Mouse (Mus musculus): Measurements from ENCODE around the gene Mylip. TPM values are rescaled to one million over a fixed set of nuclear protein-coding genes. Genes with fewer than 3 reads are reported as not detected.

The Mylip gene
- polyA plus RNA-seq, 1 experiment, result 36.1 TPM

DNA sequence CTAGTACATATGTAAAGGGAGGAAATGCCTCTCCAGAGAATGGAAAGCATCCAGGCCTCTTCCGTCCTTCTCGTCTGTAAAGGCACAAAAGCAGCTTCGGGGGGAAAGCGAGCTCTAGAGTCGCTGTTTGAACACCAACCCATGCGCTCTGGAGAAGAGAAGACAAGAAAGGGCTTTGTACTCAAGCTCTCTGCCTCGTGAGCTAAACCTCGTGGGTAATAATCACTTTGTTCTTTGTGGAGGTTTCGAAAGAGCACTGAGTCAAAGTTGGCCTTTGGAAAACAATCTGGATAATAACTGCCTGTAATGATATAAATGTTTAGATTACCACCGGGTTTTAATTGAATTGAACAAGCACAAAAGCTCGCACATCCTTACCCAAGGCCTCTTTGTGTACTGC lies 39.7 kb downstream of the Mylip start:
- no peak for DNase-seq (ENCODE audit: low read depth)

DNA sequence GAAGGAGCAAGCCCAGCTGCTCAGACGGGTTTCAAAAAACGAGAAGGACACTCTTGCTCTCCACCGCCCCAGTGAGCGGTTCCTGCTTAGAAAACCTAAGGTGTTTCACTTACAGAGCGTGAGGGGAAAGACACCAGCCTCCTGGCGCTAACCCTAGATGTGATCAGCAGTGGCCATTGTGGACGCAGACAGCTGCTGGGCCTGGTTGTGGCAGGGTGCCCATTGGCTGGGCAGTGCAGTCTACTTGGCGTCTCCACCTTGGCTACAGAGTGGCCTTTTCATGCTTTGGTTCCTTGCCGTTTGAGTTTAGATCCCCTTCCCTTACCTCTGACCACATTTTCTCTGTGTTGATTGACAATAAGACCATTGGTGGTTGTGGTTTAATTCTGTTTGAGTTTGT lies 47.6 kb downstream of the Mylip start:
- DNase-seq (ENCODE audit: low read depth), result no peak

DNA sequence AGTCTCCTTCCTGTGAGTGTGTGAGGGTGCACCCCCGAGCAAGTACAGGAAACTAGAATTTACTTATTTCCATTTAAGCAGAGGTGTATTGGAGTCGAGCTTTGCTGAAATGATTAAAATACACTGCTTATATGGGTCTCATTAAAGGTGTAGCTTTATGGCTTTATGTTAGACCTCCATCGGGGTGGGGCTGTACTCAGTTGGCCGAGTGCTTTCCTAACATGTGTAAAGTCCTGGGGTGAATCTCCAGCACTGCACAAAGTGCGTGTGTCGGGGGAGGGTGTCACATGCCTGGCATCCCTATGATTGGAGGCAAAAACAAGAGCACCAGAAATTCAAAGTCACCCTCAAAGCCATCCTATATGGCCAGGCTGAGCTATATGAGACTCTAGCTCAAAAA lies 49.3 kb downstream of the Mylip start:
- no peak for DNase-seq (ENCODE audit: low read depth)

DNA sequence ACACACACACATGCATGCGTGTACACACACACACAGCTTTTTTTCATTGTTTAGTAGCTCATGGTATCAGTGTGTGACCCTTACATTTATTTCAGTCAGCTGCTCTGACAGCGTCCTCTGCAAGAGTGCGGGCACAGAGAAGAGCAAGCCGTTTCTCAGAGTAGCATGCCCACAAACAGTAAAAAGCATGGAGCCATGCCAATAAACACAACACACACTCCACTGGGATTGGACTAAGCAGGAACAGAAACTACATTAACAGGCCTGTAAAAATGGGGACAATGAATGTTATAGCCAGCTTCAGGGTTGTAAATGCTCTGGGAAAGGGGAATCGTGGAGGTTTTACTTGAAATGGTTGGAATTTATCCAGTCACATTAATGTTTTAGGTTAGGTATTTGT lies 50.7 kb downstream of the Mylip start:
- DNase-seq (ENCODE audit: low read depth), result no peak

DNA sequence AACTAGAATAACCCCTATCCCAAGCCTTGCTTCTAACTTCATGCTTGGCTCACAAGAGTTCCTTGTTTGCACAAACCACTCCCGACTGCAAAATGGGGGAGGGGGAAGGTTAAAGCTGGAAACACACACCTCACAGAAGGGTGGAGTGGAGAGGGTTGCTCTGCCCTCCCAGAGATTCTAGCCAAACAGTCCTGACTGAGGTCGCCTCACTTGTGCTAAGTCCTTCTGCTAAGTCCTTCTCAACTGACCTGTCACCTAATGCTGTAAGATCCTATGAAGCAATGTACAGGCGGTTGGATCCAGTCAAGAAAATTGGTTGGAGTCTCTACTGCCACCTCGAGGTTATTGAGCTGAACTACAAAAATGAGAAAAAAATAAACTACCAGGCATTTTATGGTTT lies 52.9 kb downstream of the Mylip start:
- DNase-seq (ENCODE audit: low read depth), result no peak

DNA sequence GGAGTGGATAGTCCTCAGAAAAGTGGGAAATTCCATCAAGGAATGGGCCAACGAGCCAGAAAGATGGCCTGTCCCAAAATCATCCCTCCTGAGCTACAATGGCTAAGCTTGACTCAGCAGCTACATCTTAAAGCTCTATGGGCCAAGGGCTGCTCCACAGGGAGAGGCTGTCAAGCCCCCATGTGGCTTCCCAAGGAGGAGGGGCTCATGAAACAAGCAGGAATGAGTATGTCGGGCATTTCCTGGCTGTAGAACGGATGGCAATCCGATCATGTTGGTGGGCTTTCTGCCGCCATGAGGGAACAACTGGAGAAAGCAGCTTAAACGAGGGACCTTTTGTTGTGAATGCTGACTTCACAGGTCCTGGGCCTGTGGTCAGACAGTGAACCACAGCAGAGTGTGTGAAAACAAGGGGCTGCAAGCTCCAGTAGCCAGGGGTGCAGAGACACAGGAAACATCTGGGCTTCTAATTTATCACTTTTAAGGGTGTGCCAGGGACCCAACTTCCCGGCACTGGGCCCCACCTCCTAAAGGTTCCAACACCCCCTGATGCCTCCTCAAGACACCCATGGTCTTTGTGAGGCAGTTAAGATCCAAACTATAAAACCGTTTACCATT lies 53.5 kb downstream of the Mylip start:
- DNase-seq (ENCODE audit: low read depth), result no peak

DNA sequence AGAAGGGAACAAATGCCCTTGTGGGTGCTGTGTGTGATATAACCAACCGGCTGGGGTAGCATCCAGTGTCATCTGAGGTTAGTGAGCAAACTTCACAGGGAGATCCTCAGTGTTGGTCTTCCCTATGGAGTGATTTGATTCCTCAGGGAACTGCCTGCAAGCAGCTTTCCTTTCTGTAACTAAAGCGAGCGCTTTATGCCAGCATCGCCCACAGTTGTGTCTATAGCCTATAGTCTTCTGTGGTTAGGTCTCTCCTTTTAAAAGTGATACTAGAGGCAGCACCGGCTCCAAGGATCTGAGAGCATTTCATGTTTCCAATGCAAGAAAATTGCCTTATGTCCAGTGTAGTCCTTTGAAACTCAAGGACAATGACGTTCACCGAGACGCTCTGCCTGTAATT lies 54.7 kb downstream of the Mylip start:
- no peak for DNase-seq (ENCODE audit: low read depth)

DNA sequence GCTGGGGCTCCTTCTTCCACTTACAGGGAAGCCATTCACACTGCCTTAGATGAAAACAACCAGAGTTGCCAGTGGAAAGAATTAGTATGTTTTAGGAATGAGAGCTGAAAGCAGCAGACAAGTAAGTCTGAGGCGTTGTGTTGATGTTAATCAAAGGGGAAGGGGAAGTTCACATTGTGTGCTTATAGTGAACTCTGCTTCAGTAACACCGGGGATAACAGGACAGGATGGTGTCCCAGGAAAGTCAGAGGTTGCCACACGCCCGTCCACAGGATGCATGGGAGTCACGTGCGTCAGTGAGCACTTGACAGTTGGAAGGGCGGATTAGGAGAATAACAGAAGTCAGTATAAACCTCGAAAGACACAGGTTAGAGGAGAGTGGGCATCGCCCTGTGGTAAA lies 55.1 kb downstream of the Mylip start:
- no peak for DNase-seq (ENCODE audit: low read depth)

DNA sequence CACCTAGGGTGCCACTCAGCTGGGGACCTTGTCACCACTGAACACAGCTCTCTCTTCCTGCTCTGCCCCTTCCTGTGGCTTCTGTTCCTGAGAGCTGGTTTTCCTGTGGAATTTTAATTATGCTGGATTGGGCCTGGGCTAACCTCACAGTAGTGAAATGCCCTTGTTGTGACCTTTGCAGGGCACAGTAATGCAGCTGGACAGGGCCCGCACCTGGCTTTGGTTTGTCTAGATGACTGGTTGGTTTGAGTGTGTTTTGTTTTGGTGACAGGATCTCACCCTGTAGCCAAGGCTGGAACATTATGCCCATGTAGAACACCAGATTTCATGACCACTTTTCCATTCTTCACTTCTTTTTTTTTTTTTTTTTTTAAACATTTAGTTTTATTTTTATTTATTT lies 57.1 kb downstream of the Mylip start:
- DNase-seq (ENCODE audit: low read depth), result no peak

DNA sequence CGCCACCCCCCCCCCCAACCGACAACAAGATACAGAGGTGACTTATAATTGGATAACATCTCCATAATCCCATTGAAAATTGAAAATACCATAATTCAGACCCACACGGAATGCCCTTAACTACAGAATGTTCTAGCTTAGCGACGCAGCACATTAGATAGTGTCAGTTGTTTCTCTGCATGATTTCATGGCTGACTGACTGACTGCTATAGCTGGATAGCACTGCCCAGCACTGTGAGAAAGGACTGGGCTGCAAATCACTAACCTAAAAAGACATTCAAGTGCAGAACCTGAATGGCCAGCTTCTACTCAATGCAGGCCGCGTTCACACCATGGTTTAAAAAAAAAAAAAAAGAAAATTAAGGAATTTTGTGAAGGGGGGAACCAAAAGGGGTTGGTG lies 62.9 kb downstream of the Mylip start:
- DNase-seq (ENCODE audit: low read depth), result no peak

DNA sequence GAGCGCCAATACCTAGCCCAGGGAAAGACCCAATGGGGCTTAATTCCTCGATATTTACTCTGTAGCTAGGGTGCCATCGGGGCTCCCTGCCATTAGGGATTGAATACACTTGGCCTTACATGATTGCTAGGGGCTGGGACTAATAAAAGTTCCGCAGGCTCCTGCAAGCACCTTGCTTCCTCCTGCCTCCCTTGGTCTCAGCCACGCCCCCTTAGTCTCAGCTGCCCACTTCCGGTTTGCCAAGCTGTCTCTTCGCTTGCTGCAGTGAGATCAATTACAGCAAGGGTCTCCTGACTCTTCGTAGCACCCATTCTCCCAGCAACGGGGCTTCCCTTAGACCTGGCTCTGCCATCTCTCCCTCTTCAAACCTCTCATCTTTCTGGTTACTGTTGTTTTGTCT lies 63.5 kb downstream of the Mylip start:
- no peak for DNase-seq (ENCODE audit: low read depth)

DNA sequence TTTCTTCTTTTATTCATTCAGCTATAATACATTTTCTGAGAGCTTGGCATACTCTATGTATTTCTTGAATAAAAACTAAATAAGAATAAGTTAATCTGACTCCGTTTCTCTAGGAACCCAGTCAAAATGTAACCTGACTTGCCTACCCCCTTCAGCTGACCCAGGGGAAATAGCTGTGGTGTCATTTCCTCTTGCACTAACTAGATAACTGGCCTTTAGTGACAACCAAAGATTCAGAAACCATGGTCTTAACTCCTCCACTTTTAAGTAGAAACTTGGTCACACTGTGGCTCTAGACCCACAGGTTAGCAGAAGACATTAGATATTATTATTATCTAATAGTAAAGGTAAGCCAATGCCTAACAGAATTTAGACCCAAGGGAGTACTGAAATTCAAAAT lies 64.5 kb downstream of the Mylip start:
- no peak for DNase-seq (ENCODE audit: low read depth)

DNA sequence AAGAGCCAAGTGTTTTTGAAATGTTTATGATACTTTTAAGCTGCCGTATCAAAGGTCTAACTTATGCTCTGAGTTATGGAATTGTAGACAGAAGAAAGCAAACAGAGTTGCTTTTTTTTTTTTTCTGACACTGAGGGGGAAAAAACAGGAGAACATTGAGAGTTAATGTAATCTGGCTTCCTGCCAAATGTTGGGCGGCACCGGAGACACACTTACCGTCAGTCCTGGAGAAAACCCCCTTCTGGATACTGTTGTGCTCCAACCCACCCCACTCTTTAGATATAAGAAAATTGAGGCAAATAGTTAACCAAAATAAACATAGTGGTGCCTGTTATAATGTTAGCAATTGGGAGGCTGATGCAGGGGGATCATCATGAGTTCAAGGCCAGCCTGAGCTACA lies 65.1 kb downstream of the Mylip start:
- DNase-seq (ENCODE audit: low read depth), result no peak

DNA sequence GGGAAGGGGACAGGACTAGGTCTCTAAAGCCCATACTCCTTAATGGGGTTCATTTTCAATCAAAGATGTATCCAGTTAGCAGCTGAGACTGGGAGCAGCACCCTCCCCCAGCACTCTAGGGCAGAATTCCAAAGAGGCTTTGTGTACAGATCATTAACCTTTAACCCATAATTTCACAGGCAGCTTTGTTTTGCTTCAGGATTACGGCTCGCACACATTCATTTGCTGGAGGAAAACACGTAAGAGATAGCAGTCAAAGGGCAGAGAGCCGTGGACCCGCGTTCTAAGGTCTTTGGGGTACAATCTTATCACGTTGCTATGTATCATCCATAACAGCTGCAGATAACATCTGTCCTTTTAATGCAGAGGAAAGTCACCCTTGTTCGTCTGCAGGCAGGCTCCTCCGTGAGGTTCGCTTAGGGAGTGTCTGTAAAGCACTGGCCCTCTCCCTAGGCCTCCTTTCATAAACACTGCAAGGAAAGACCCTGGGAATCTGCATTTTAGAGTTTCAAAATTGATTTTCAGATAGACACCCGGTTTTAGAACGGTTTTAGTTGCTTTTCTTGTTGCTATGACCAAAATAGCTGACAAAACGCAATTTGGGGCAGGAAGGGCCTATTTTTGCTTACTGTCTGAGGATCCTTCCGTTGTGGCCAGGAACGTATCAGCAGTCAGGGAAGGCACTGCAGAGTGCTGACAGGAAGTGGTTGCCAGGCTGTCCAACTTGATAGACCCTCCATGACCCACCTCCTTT lies 65.7 kb downstream of the Mylip start:
- no peak for DNase-seq (ENCODE audit: low read depth)

DNA sequence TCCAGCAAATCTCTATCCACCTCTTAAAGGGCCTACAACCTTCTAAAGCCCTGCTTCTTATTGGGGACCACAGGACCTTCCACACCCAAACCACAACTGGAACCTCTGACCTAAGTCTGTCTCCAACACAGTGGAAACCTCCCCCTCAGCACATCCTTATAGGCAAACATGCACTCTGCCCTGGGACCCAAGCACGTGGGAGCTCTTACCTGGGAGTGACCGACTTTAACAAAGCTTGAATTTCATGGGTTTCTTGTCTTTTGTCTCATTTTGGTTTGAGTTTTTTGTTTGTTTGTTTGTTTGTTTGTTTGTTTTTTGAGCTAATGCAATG lies 66.3 kb downstream of the Mylip start:
- DNase-seq (ENCODE audit: low read depth), result no peak

DNA sequence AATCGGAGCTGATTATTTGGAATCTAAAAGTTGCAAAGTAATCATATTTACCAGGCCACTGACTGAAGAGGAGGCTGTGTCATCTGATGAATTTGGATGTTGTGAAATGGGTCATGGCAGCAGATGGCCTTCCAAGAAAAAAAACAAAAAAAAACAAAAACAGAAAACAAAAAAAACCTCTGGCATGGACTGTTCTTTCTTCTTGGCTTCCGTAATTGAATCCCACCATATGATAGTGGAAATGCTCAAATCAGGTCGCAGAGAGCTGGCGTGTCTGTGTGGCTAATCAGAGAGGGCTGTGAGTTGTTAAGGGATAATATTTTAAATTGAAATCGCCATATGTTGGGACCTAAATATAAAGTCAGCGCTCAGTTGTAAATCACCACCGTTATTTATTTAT lies 67.9 kb downstream of the Mylip start:
- DNase-seq (ENCODE audit: low read depth), result no peak

DNA sequence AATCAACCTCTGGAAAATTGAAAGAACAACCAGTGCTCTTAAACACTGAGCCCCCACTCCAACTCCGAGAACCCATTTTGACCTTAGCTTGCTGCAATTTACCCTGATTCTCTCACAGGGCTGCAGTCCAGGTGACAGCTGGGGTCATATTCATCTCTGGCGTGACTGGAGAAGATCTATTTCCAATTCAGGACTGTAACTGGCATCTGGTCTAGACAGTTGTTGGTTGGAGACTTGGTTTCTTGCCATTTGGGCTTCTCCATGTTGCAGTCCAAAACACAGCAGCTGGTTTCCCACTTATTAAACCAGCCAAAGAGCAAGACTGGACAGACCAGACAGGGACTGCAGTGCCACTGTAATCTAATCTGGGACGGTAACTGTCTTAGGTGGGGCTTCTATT lies 70.6 kb downstream of the Mylip start:
- DNase-seq (ENCODE audit: low read depth), result no peak

DNA sequence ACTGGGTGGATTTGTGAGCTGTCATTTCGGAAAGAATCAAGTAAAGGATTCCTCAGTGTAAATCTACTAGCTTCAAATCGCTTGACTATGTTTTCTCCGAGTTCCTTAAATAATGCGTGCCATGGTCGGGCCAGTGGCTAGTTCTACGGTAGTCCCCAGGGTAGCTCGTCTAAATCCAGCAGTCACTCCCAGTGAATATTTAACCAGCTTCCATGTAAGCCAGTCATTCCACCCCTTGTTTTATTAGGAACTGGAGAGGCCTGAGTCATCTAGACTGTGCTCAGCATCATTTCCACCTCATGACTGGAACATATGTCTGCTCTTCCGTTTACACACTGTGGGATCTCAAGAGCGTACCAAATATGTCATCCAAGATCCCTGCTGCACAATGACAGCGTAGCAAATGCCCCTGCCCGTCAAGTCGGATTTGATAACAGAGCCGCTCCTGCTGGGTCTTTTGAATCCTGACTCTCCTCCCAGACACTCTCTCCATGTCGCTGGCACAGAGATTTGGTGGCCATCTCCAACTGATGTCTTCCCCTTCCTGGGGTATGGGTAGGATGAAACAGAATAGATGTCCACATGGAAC lies 71.9 kb downstream of the Mylip start:
- no peak for DNase-seq (ENCODE audit: low read depth)

Other genes with a start within 250 kb of the Mylip start
- 13.6 and 16.9 TPM in 2 replicates for gene Gmpr, start 117.7 kb downstream of the Mylip start, polyA plus RNA-seq (2012; rRNA removed)